Mouse (Mus musculus) liver, embryonic 14.5 days (tissue): Measurements from ENCODE around the gene Pdlim4.

Source experiments
- CTCF ChIP-seq: IDR thresholded peaks from 2 replicates; pipeline ENCODE4 v1.5.1; 2016; ENCODE audit warnings: antibody characterized with exemption, low read depth, control low read depth
- EP300 ChIP-seq: IDR thresholded peaks from 2 replicates; pipeline ENCODE4 v1.6.1; 2016; ENCODE audit warnings: antibody characterized with exemption, low read depth

- TF ChIP-seq CTCF (no peak), EP300 (no peak)
These were observed 21.5 kb upstream of the Pdlim4 start for GRCm38 (mm10) chr11:54090091-54090879.
